In genomic region chr6:72185893-72186490, GRCm38 (mm10) we compare ENCODE assay signal across 8 mouse cellular contexts. TPM values are rescaled to one million over a fixed set of nuclear protein-coding genes. Genes with fewer than 3 reads are reported as not detected.
DNase-seq lines count a peak whose midpoint lies in the region; ATAC-seq and TF ChIP-seq lines count a peak whose summit lies in the region.

No protein-coding gene starts in this region.

- H3K4me2 ChIP-seq in hindbrain, embryonic 12.5 days (replicated peaks): no peak overlapping the region

- DNase-seq in Patski (ENCODE audit: low read depth, low spot score): no peak
- peak; percentile 73 to 90 for DNase-seq in cerebellum, adult 2 months
- DNase-seq in forelimb bud, embryonic 11.5 days (ENCODE audit: low read depth, low spot score): peak; percentile 81
- DNase-seq in layer of hippocampus, postnatal 10 days (ENCODE audit: low spot score in 2 of 2): peak; percentile 86 to 89
- DNase-seq in lung, postnatal 25 days (ENCODE audit: low spot score): peak; percentile 80
- peak; percentile 68 for DNase-seq in right cerebral cortex, adult 18-20 months
- DNase-seq in urinary bladder, adult 2 months (ENCODE audit: low spot score): peak; percentile 83

- no peak overlapping the region for H3K9ac ChIP-seq in hindbrain, embryonic 12.5 days

- 3% methylated on average over 6 of the region's 6 CpGs for WGBS in cerebellum, adult 2 months
- 7% methylated on average over 6 of the region's 6 CpGs for WGBS in hindbrain, embryonic 12.5 days

- in situ Hi-C loops in Patski (cut with MboI; ENCODE audit: low pct_unique_long_range_greater_than_20kb): loop anchor here (5.0 kb wide), 1 partner anchor 56 kb away; no protein-coding TSS in a partner anchor

- no peak for TF ChIP-seq POLR2A in cerebellum, adult 2 months (IDR thresholded peaks at IDR 0.05; ENCODE audit: borderline replicate concordance, insufficient read depth, low read length)

- ATAC-seq in Patski: peak; percentile 48
- ATAC-seq in hindbrain, embryonic 12.5 days (ENCODE audit: low FRiP score): peak; percentile 53; the same call in 1 of the 2 replicates

- H3K27me3 ChIP-seq in Patski: no peaks in the 10 kb centered on the region
- no peaks in the 10 kb centered on the region for H3K27me3 ChIP-seq in cerebellum, adult 2 months (ENCODE audit: control insufficient read depth, insufficient read depth, low read length)
- H3K27me3 ChIP-seq in hindbrain, embryonic 12.5 days: peaks cover 48% of the 10 kb centered on the region

- POLR2A ChIA-PET in Patski (lab: Charles Lee): interaction anchor here (0.6 to 2.9 kb wide), 3 partner anchors 50 to 355 kb away, joined by 3 to 11 read pairs (median 4); partner anchors contain the start of genes Atoh8 and Immt

- H3K4me1 ChIP-seq in cerebellum, adult 2 months (ENCODE audit: control insufficient read depth, insufficient read depth, low read length): no peaks in the 10 kb centered on the region
- peaks cover 16% of the 10 kb centered on the region for H3K4me1 ChIP-seq in hindbrain, embryonic 12.5 days

- no peaks in the 10 kb centered on the region for H3K9me3 ChIP-seq in hindbrain, embryonic 12.5 days (replicated peaks)

- CTCF ChIA-PET in Patski (lab: Charles Lee): interaction anchor here (0.7 to 5.9 kb wide), 15 partner anchors 10 to 76 kb away, joined by 3 to 64 read pairs (median 6); partner anchors contain the start of gene Atoh8

- TF ChIP-seq CTCF in Patski (IDR thresholded peaks at IDR 0.05): peak; percentile 95
- peak; percentile 99 for TF ChIP-seq CTCF in cerebellum, adult 2 months (IDR thresholded peaks at IDR 0.05; ENCODE audit: borderline replicate concordance, insufficient read depth, low read depth, low read length)

- no peaks in the 10 kb centered on the region for H3K36me3 ChIP-seq in hindbrain, embryonic 12.5 days

- no peak overlapping the region for H3K27ac ChIP-seq in cerebellum, adult 2 months (ENCODE audit: insufficient read depth, low read length)
- H3K27ac ChIP-seq in hindbrain, embryonic 12.5 days: no peak overlapping the region

- H3K4me3 ChIP-seq in cerebellum, adult 2 months (replicated peaks; ENCODE audit: insufficient read depth, low read depth, low read length): no peak overlapping the region
- no peak overlapping the region for H3K4me3 ChIP-seq in hindbrain, embryonic 12.5 days

RNA-seq across cellular contexts. Expression of gene Atoh8, which starts 49.4 kb away (rescaled TPM):
- polyA plus RNA-seq in Patski (2021): 5.7 TPM
- 4.4 and 5.9 TPM in 2 replicates for polyA plus RNA-seq in cerebellum, adult 2 months (2012; rRNA removed)
- 12.4 and 13.7 TPM in 2 replicates for polyA plus RNA-seq in hindbrain, embryonic 12.5 days (2016; fragmentation: Nextera tagmentation; extraction: Ambion mirVana)
- total RNA-seq in layer of hippocampus, postnatal 10 days (2021): 1 to 10 TPM; 2.6 to 3.0 TPM
- polyA plus RNA-seq in urinary bladder, adult 2 months (2012; rRNA removed): 20.2 and 24.1 TPM in 2 replicates
